Mouse (Mus musculus) small intestine, adult 2 months (tissue): ENCODE data around the gene Bst2. TPM values are rescaled to one million over a fixed set of nuclear protein-coding genes. Genes with fewer than 3 reads are reported as not detected.

Experiments used
- H3K27ac ChIP-seq: fragments of 200-500 bp; 2 replicates; pipeline ENCODE4 v1.5.1; 2012; ENCODE audit warnings: low read depth, low read length, control low read depth, inconsistent platforms; ENCODE audit not compliant: insufficient read depth
- H3K27me3 ChIP-seq: fragments of 200-500 bp; 2 replicates; pipeline ENCODE4 v1.6.1; 2012; ENCODE audit warnings: mild to moderate bottlenecking, moderate library complexity, low read length, inconsistent platforms; ENCODE audit not compliant: control insufficient read depth, insufficient read depth
- H3K36me3 ChIP-seq: fragments of 200-500 bp; 2 replicates; pipeline ENCODE4 v1.6.1; 2012; ENCODE audit warnings: mild to moderate bottlenecking, low read length, control low read depth, inconsistent platforms; ENCODE audit not compliant: control insufficient read depth, insufficient read depth
- H3K4me1 ChIP-seq: fragments of 200-500 bp; 2 replicates; pipeline ENCODE4 v1.6.1; 2012; ENCODE audit warnings: low read length, inconsistent platforms, mixed read lengths; ENCODE audit not compliant: control insufficient read depth, insufficient read depth, insufficient read length
- H3K4me3 ChIP-seq: fragments of 200-500 bp; 2 replicates; pipeline ENCODE4 v1.5.1; 2012; ENCODE audit warnings: low read depth, mild to moderate bottlenecking, control low read depth, inconsistent platforms, low read length, moderate library complexity
- CTCF ChIP-seq: fragments of 200-500 bp; IDR thresholded peaks from 2 replicates; pipeline ENCODE4 v1.5.1; 2012; ENCODE audit warnings: low read depth, mild to moderate bottlenecking, control low read depth, inconsistent platforms, low read length, moderate library complexity, mixed read lengths; ENCODE audit not compliant: insufficient replicate concordance, insufficient read length; ENCODE audit errors: extremely low read depth
- POLR2A ChIP-seq: fragments of 200-500 bp; IDR thresholded peaks from 2 replicates; pipeline ENCODE4 v1.6.1; 2012; ENCODE audit warnings: low read depth, mild to moderate bottlenecking, control low read depth, inconsistent platforms, low read length, moderate library complexity
- WGBS: fragments of 180-500 bp; shearing (Covaris S2); methylation state at CpG from one replicate; pipeline ENCODE4 v1.1.7; 2018; 5-methylcytosine and 5-hydroxymethylcytosine counted together
- polyA plus RNA-seq: library from polyadenylated mRNA; depleted of rRNA; stranded (reverse); fragments of >200 nt; gene quantifications from 2 replicates; pipeline ENCODE4 v1.2.3, GENCODE M21; 2012

The Bst2 gene
- polyA plus RNA-seq, 1 experiment = 242 TPM

DNA sequence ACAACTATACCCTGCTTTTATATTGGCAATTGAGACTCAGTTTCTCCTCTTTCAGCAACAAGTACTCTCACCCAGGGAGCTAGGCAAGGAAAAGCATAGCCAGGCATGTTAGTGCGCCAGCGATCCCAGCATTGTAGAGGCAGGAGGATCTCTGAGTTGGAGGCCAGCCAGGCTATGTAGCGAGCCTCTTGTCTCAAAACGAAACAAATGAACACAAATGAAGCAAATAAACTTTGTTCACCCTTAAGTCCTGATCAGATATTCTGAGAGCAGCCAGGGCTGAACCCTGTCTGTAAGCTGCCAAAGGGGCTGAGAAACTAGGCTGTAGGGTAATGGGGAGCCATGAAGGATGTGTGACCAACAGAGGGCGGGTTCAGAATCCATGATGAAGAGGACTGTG, 41.4 kb downstream of the Bst2 start:
- no peak for TF ChIP-seq CTCF
- no peak for TF ChIP-seq POLR2A
- Histone ChIP-seq H3K27me3 (no peaks in the 10 kb centered on the region), H3K36me3 (peaks cover 15% of the 10 kb centered on the region; the same call in 1 of the 2 replicates), H3K4me1 (peaks cover 7% of the 10 kb centered on the region), H3K27ac (peak overlapping the region; percentile 25; the same call in 1 of the 2 replicates), H3K4me3 (no peak overlapping the region)
- 79% methylated on average over 5 of the region's 5 CpGs for WGBS

DNA sequence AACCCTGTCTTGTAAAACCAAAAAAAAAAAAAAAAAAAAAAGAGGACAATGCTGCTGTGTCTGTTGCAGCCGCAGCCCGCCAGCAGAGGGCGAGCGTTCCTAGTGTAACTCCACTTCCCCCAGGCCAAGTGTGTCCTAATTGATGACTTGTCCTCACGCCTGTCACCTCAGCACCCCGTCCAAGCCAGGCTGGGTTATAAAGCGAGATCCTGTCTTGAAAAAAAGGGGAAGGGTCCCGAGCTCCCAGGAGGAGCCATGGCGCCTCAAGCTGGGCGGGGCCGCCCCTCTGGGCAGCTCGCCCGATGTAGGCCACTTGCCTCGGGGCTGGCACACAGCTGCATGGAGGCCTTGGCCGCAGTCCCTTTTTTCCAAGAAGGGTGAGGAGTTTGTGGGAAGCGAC, 42.2 kb downstream of the Bst2 start:
- H3K27me3 ChIP-seq = no peaks in the 10 kb centered on the region
- peak; percentile 73 for TF ChIP-seq CTCF
- no peak for TF ChIP-seq POLR2A
- H3K4me3 ChIP-seq = no peak overlapping the region
- H3K36me3 ChIP-seq = peaks cover 16% of the 10 kb centered on the region; the same call in 1 of the 2 replicates
- WGBS = 26% methylated on average over 16 of the region's 16 CpGs
- H3K27ac ChIP-seq = 0 out of 2 replicates have a peak overlapping the region, but pooled peaks have one; percentile 50
- peaks cover 7% of the 10 kb centered on the region for H3K4me1 ChIP-seq

DNA sequence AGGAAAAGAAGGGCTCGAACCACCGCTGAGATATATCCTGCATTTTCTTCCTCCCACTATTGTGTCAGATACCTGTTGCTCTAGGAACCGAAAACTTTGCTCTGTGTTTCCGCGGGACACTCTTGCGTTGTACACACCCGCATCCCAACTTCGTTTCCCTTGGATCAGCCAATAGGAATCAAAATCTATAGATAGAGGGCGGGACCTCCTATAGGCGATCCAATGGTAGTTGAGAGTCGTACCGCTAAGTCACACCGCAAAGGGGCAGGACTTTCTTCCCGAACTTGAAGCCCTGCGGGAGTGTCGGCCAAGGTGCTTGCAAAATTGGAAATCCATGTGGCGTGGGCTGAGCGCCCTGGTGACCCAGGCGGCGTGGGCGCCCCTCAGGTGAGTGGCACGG, 48.8 kb downstream of the Bst2 start:
- Histone ChIP-seq H3K27ac (peak overlapping the region; percentile 79), H3K4me3 (peak overlapping the region; percentile 88), H3K36me3 (peaks cover 9% of the 10 kb centered on the region; the same call in 1 of the 2 replicates), H3K27me3 (no peaks in the 10 kb centered on the region), H3K4me1 (peaks cover 15% of the 10 kb centered on the region)
- WGBS = 0% methylated on average over 22 of the region's 22 CpGs
- peak; percentile 38; the same call in 1 of the 2 replicates for TF ChIP-seq POLR2A
- no peak for TF ChIP-seq CTCF

DNA sequence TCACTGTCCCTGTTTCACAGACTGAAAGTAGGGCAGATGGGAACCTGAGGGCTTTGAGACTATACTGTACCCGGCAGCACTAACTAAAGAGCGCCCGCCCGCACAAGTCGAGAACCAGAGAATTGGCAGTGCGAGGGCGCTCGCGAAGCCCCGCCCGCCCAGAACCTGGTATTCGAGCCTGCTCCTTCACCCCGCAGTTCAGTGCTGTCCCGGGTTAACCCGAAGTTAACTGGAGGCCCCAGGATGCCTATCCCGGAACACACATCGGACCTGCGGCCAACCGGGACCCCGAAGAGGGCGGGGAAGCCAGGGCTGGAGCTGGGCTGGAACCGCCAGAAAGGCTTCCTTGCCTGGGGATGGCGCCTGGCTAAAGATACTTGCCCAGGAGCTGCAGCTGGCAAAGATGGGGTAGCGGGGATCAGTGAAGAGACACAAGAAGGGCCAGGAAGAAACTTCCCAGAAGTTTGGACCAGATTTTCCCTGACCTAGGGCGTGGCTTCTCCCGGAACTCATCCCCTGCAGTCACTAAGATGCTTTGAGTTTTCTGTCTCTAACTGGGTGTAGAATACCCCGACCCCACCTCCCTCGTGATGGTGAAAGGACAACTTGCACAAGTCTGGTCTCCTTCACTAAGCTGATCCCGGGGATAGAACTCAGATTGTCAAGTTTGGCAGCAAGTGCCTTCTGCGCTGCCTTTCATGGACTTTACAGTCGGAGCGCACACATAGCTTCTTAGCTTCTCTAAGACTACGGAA, 49.4 kb downstream of the Bst2 start, which contains the start of gene Gtpbp3:
Gene Gtpbp3 (plus strand): TSS at position 413 of the 755 bp plus-strand sequence.
- no peak for TF ChIP-seq CTCF
- peak; percentile 19; the same call in 1 of the 2 replicates for TF ChIP-seq POLR2A
- peak within 1 kb of the TSS; percentile 79 for H3K27ac ChIP-seq
- peak within 1 kb of the TSS; percentile 88 for H3K4me3 ChIP-seq
- no peaks in the 10 kb centered on the region for H3K27me3 ChIP-seq
- peaks cover 7% of the 10 kb centered on the region; the same call in 1 of the 2 replicates for H3K36me3 ChIP-seq
- 1% methylated on average over 33 of the region's 33 CpGs for WGBS
- peaks cover 15% of the 10 kb centered on the region for H3K4me1 ChIP-seq

DNA sequence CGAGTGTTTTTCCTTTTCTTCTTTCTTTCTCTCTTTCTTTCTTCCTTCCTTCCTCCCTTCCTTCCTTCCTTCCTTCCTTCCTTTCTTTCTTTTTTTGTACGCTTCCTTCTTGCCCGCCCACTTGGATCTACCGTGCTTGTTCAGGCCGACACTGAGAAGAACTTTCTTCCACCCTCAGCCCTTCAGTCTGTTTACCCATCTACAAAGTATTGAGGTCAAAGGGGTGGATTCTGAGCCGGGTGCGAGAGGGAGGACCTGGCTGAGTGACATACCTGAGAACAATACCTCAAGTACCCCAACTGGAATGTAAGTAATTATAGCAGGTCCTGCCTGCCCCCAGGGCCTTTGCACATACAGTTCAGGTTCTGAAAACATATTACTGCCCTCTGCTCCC, 51.1 kb downstream of the Bst2 start:
- no peaks in the 10 kb centered on the region for H3K27me3 ChIP-seq
- H3K4me1 ChIP-seq = peaks cover 10% of the 10 kb centered on the region
- TF ChIP-seq POLR2A = no peak
- TF ChIP-seq CTCF = no peak
- peaks cover 4% of the 10 kb centered on the region; the same call in 1 of the 2 replicates for H3K36me3 ChIP-seq
- no peak overlapping the region for H3K4me3 ChIP-seq
- 5% methylated on average over 7 of the region's 7 CpGs for WGBS
- H3K27ac ChIP-seq = no peak overlapping the region

DNA sequence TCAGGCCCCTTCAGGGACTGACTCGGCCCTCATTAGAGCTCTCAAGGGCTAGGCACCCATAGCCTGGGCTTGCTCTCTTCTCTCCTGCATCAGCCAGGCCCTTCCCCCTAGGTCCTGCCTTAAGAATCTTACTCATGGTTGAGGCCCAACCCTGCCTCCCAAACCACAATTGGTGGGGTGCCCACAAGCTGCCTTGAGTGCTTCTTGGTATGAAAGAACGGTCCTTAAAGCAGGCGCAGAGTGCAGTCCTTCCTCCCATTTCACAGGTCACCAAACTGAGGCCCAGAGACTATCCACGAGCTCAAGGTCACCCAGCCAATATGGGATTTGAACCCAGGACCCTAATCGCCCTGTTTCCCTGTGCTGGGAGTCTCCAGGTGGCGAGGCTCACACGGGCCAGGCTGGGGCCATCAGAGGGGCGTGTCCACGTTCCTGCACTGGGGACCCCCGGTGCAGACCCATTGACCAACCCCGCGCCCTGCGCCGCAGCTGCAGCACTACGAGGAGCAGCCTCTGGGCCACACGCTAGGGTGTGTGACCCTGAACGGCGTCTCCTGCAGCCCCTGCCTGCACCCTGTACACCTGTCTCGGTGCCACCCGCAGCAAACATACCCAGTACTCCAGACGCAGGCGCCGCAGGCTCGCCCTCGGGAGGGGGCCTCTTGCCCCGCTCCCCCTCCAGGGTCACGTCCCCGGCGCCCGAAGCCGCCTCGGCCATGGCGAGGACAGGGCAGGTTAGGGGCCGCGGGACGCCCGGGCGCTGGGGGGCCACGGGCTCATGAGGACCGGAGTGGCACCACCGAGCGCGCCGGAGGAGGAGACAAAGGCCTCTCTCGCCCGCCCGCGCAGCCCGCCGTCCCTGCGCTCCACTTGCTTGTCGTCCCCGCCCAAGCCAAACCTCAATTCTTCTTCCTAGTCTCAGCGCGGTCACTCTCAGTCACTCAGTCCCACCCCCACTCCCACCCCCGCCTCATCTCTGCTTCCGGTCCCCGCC, 51.8 kb downstream of the Bst2 start, which contains the start of gene Ano8:
Gene Ano8 (minus strand): TSS at position 822 of the 994 bp plus-strand sequence.
- Histone ChIP-seq H3K36me3 (no peaks in the 10 kb centered on the region), H3K27ac (no peak within 1 kb of the TSS), H3K4me1 (peaks cover 9% of the 10 kb centered on the region), H3K4me3 (peak within 1 kb of the TSS; percentile 67), H3K27me3 (no peaks in the 10 kb centered on the region)
- no peak for TF ChIP-seq CTCF
- no peak; the same call in 1 of the 2 replicates for TF ChIP-seq POLR2A
- 5% methylated on average over 57 of the region's 58 CpGs for WGBS
